In genomic region chr6:107734773-107735172, GRCm38 (mm10) we compare ENCODE assay signal across 21 mouse cellular contexts.
"Had no signal": no experiment of that assay in that cellular context is flagged by ENCODE, and none has a peak within 500 bp of the region (broad histone marks: within the 10 kb centered on the region; RNA-seq: fewer than 3 reads in every experiment).

No protein-coding gene starts in this region.

- ATAC-seq: forebrain, embryonic 13.5 days; forebrain, embryonic 14.5 days; forebrain, embryonic 15.5 days; forebrain, embryonic 16.5 days; forebrain, postnatal 0 days had no signal

- DNase-seq: cerebellum, adult 2 months; cerebellum, adult 8-10 months; cerebellum, adult 9-11 months; cerebellum, postnatal 10 days; cerebellum, postnatal 14 days; cerebellum, postnatal 25 days; cerebellum, postnatal 36 days; embryo, embryonic 11 days; forebrain, postnatal 0 days; gastrocnemius, adult 2 months; gastrocnemius, postnatal 10 days; gastrocnemius, postnatal 14 days; gastrocnemius, postnatal 25 days; gastrocnemius, postnatal 36 days; heart, adult 11 months; heart, adult 18-20 months; heart, adult 2 months had no signal
